Mouse (Mus musculus): Measurements from ENCODE around the gene Zfp385a. TPM values are rescaled to one million over a fixed set of nuclear protein-coding genes. Genes with fewer than 3 reads are reported as not detected.

Gene Zfp385a
- total RNA-seq, 1 experiment from 2014 or later: 18.7 TPM

- DNase-seq: no peak
Observed at GRCm38 (mm10) chr15:103363809-103364208, 23.9 kb upstream of the Zfp385a start.

- DNase-seq: no peak
Observed at GRCm38 (mm10) chr15:103362950-103363349, 23.1 kb upstream of the Zfp385a start.

- DNase-seq: no peak
Observed at GRCm38 (mm10) chr15:103362333-103362732, 22.4 kb upstream of the Zfp385a start.

- DNase-seq: no peak
Observed at GRCm38 (mm10) chr15:103361269-103361668, 21.4 kb upstream of the Zfp385a start.

GRCm38 (mm10) chr15:103359869-103360602 is 20.1 kb upstream of the Zfp385a start:
- DNase-seq: peak; percentile 76

- no peak for DNase-seq
Observed at GRCm38 (mm10) chr15:103359122-103359510, 19.2 kb upstream of the Zfp385a start.

- peak; percentile 78 for DNase-seq
Observed at GRCm38 (mm10) chr15:103358278-103359121, 18.6 kb upstream of the Zfp385a start.

- no peak for DNase-seq
Observed at GRCm38 (mm10) chr15:103357817-103358216, 17.9 kb upstream of the Zfp385a start.

GRCm38 (mm10) chr15:103356130-103356529 is 16.2 kb upstream of the Zfp385a start:
- no peak for DNase-seq

- DNase-seq: no peak
Observed at GRCm38 (mm10) chr15:103355420-103355819, 15.5 kb upstream of the Zfp385a start.

- DNase-seq: no peak
Observed at GRCm38 (mm10) chr15:103354690-103355089, 14.8 kb upstream of the Zfp385a start.

- DNase-seq: no peak
Observed at GRCm38 (mm10) chr15:103353511-103354256, 13.8 kb upstream of the Zfp385a start.

GRCm38 (mm10) chr15:103352856-103353255 is 13.0 kb upstream of the Zfp385a start:
- peak; percentile 73 for DNase-seq

GRCm38 (mm10) chr15:103347275-103347684 is 7.4 kb upstream of the Zfp385a start:
- DNase-seq: peak; percentile 83

GRCm38 (mm10) chr15:103345789-103346188 is 5.9 kb upstream of the Zfp385a start:
- no peak for DNase-seq

GRCm38 (mm10) chr15:103343556-103343955 is 3.7 kb upstream of the Zfp385a start:
- no peak for DNase-seq

- no peak for DNase-seq
Observed at GRCm38 (mm10) chr15:103343008-103343407, 3.1 kb upstream of the Zfp385a start.

- DNase-seq: peak; percentile 89
Observed at GRCm38 (mm10) chr15:103342415-103342814, 2.5 kb upstream of the Zfp385a start.

- no peak for DNase-seq
Observed at GRCm38 (mm10) chr15:103341547-103341946, 1.7 kb upstream of the Zfp385a start.

- DNase-seq: no peak
Observed at GRCm38 (mm10) chr15:103340786-103341185, 893 bp upstream of the Zfp385a start.

GRCm38 (mm10) chr15:103339166-103339960 is 530 bp downstream of the Zfp385a start:
- DNase-seq: no peak

GRCm38 (mm10) chr15:103338829-103339165 is 1.1 kb downstream of the Zfp385a start:
- no peak for DNase-seq
